Mouse (Mus musculus) brain, embryonic 14.5 days (tissue): Measurements from ENCODE around the gene Vcp.

Source experiments
- CTCF ChIP-seq: fragments of 200-500 bp; IDR thresholded peaks from 2 replicates; pipeline ENCODE4 v1.5.1; 2012; ENCODE audit warnings: inconsistent platforms, mild to moderate bottlenecking, moderate library complexity, borderline replicate concordance; ENCODE audit not compliant: insufficient read depth, insufficient read length; ENCODE audit errors: extremely low read depth
- POLR2A ChIP-seq: fragments of 200-500 bp; IDR thresholded peaks from 2 replicates; pipeline ENCODE4 v1.6.1; 2012; ENCODE audit warnings: mild to moderate bottlenecking, inconsistent platforms, borderline replicate concordance; ENCODE audit not compliant: poor library complexity, insufficient read depth, insufficient read length, severe bottlenecking; ENCODE audit errors: extremely low read depth

- no peak for TF ChIP-seq CTCF
- no peak for TF ChIP-seq POLR2A
These were observed 55.3 kb downstream of the Vcp start for GRCm38 (mm10) chr4:42945043-42945442.
